Mouse (Mus musculus): ENCODE measurements around the gene Capza2. TPM values are rescaled to one million over a fixed set of nuclear protein-coding genes. Genes with fewer than 3 reads are reported as not detected.

The Capza2 gene
- polyA plus RNA-seq, 1 experiment from 2014 or later: 251 TPM

DNA sequence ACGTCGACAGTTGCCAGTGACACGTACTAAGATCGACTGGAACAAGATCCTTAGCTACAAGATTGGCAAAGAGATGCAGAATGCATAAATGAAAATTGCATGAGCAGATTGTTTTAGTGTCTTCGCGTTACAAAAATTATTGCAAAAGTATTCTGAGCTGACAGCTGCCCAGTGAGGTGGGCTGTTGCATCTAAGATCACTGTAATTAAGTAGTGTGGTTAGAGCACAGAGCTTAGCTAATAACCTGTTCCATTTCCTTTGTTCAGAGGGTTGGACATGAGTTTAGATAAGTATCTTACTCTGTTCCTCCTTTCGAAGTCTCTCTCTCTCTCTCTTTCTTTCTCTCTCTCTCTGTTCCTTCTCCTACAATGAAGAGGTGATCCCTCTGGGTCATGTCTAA is 29.3 kb downstream of the Capza2 start:
- Histone ChIP-seq H3K9me3 (ENCODE audit: control insufficient read depth, low read length) (no peaks in the 10 kb centered on the region), H3K27ac (ENCODE audit: low read depth, low read length) (no peak overlapping the region), H3K4me1 (replicated peaks; ENCODE audit: control insufficient read depth, insufficient read depth, low read length) (no peaks in the 10 kb centered on the region), H3K9ac (ENCODE audit: low read length) (no peak overlapping the region), H3K36me3 (ENCODE audit: control insufficient read depth, insufficient read depth, low read length) (peaks cover 2% of the 10 kb centered on the region; the same call in 1 of the 2 replicates), H3K4me2 (ENCODE audit: low read depth, low read length, severe bottlenecking) (no peak overlapping the region), H3K27me3 (ENCODE audit: control insufficient read depth, insufficient read depth, low read length) (no peaks in the 10 kb centered on the region), H3K4me3 (ENCODE audit: low read depth, low read length) (no peak overlapping the region)
- DNase-seq (ENCODE audit: low spot score): no peak
- 95% methylated on average over 7 of the region's 7 CpGs for whole genome bisulfite sequencing
- ATAC-seq (replicated peaks; ENCODE audit: low FRiP score): no peak

DNA sequence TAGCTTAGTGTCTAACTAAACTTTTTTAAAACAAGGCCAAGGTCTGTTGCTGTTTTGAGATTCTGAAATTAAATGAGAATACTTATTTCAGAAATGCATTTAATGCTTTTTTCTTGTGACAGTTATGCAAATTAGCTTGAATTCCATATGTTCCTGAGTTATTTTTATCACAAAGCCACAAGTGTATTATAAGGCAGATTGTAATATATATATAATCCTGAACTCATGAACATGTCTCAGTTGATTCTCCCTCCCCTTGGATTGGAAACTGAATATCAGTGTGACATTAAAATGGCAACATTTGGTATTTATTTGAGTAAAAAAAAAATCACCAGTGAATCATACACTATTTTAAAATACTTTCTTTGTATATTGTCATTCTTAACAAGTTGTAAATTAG is 30.0 kb downstream of the Capza2 start:
- no peaks in the 10 kb centered on the region for H3K27me3 ChIP-seq (ENCODE audit: control insufficient read depth, insufficient read depth, low read length)
- DNase-seq (ENCODE audit: low spot score) (no peak), ATAC-seq (replicated peaks; ENCODE audit: low FRiP score) (no peak)
- no peaks in the 10 kb centered on the region for H3K4me1 ChIP-seq (replicated peaks; ENCODE audit: control insufficient read depth, insufficient read depth, low read length)
- H3K4me2 ChIP-seq (ENCODE audit: low read depth, low read length, severe bottlenecking): no peak overlapping the region
- peaks cover 2% of the 10 kb centered on the region; the same call in 1 of the 2 replicates for H3K36me3 ChIP-seq (ENCODE audit: control insufficient read depth, insufficient read depth, low read length)
- no peak overlapping the region for H3K27ac ChIP-seq (ENCODE audit: low read depth, low read length)
- no peak overlapping the region for H3K4me3 ChIP-seq (ENCODE audit: low read depth, low read length)
- H3K9me3 ChIP-seq (ENCODE audit: control insufficient read depth, low read length): no peaks in the 10 kb centered on the region
- H3K9ac ChIP-seq (ENCODE audit: low read length): no peak overlapping the region

DNA sequence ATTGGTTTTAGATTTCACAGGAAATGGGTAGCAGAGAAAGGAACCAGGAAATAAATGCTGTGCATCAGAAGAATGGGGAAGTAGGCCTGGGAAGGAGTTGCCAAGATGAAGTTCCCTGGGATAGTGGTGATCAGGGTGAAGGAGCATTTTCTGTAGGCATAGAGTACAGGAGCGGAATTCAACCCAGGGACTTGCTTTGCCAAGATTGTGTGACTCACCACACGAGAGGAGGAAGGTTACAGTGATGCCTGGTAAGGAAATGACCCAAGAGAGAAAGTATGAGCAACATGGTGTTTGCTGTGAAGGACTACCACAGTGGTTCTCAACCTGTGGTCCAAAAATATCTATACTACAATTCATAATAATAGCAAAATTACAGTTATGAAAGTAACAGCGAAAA is 31.8 kb downstream of the Capza2 start:
- Histone ChIP-seq H3K4me3 (ENCODE audit: low read depth, low read length) (no peak overlapping the region), H3K4me1 (replicated peaks; ENCODE audit: control insufficient read depth, insufficient read depth, low read length) (no peaks in the 10 kb centered on the region), H3K4me2 (ENCODE audit: low read depth, low read length, severe bottlenecking) (no peak overlapping the region), H3K36me3 (ENCODE audit: control insufficient read depth, insufficient read depth, low read length) (no peaks in the 10 kb centered on the region; the same call in 1 of the 2 replicates), H3K9ac (ENCODE audit: low read length) (no peak overlapping the region), H3K27ac (ENCODE audit: low read depth, low read length) (no peak overlapping the region), H3K9me3 (ENCODE audit: control insufficient read depth, low read length) (no peaks in the 10 kb centered on the region), H3K27me3 (ENCODE audit: control insufficient read depth, insufficient read depth, low read length) (no peaks in the 10 kb centered on the region)
- WGBS: 91% methylated on average over 3 of the region's 3 CpGs
- DNase-seq (ENCODE audit: low spot score): no peak
- no peak for ATAC-seq (replicated peaks; ENCODE audit: low FRiP score)

DNA sequence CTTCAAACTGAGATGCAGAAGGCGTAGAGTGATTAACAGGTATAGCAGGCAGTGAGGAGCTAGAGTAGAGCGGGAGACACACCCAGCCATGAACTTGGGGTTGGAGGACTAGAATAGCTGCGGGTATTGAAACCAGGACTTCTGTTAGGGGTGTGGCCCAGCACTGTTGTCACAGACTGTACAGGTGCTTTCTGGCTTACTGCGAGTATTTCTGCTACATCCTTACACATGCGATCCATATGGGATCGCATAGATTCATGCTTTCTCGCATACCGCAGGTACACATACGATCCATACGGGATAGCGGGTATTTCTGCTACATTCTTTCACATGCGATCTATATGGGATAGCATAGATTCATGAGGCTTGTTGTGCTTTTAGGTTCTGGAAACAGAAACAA is 32.3 kb downstream of the Capza2 start:
- H3K4me3 ChIP-seq (ENCODE audit: low read depth, low read length): no peak overlapping the region
- H3K4me2 ChIP-seq (ENCODE audit: low read depth, low read length, severe bottlenecking): no peak overlapping the region
- no peaks in the 10 kb centered on the region for H3K27me3 ChIP-seq (ENCODE audit: control insufficient read depth, insufficient read depth, low read length)
- ATAC-seq (replicated peaks; ENCODE audit: low FRiP score) (no peak), DNase-seq (ENCODE audit: low spot score) (no peak)
- H3K9ac ChIP-seq (ENCODE audit: low read length): no peak overlapping the region
- no peaks in the 10 kb centered on the region for H3K9me3 ChIP-seq (ENCODE audit: control insufficient read depth, low read length)
- no peaks in the 10 kb centered on the region; the same call in 1 of the 2 replicates for H3K36me3 ChIP-seq (ENCODE audit: control insufficient read depth, insufficient read depth, low read length)
- 95% methylated on average over 12 of the region's 12 CpGs for WGBS
- no peaks in the 10 kb centered on the region for H3K4me1 ChIP-seq (replicated peaks; ENCODE audit: control insufficient read depth, insufficient read depth, low read length)
- H3K27ac ChIP-seq (ENCODE audit: low read depth, low read length): no peak overlapping the region

DNA sequence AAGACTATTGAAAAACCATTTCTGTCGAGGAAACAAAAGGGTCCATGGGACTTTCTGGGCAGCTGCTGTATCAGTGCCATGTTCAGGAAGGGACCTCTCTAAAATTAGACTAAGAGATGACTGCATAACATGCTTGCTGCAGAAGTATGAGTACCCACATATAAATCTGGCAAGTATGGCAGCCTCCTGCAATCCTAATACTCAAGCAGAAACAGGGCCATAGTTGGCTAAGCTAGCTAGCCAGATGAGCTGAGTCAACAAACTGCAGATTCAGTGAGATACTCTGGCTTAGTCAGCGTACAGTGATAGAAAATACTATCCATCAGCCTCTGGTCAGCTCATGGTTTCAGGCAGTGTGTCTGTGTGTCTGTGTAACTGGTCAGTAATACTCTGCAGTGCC is 33.8 kb downstream of the Capza2 start:
- no peak overlapping the region for H3K27ac ChIP-seq (ENCODE audit: low read depth, low read length)
- no peak for DNase-seq (ENCODE audit: low spot score)
- WGBS: 78% methylated on average over 2 of the region's 2 CpGs

DNA sequence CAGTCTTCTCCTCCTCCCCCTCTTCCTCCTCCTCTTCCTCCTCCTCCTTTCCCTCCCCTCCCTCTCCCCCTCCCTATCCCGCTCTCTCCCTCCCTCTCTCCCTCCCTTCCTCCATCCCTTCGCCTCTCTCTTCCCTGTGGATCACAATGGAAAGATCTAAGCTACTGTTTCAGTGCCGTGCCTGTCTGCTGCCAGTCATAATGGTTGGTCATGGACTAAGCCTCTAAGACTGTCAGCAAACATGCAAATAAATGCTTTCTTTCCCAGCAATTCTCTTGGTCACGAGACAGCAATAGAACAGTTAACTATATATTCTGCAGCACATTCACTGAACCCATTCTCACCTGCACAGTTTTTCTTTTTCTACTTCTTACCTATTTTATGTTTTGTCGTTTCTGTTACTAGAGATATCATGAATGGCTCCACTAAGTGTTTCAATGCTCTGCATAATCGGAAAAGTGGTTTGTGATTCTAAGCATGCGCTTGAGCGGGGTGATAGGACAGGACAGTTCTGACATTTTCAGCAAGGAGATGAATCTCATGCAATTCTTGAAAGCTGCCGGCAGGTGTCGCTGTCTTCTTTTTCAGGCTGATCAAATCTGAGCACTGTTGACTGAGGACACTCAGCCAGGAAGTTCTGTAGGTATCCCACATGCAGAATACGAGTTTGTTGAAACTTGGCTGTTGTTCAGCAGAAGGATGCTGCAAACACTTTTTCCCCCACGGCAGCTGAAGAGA is 39.2 kb downstream of the Capza2 start:
- H3K27ac ChIP-seq (ENCODE audit: low read depth, low read length): no peak overlapping the region
- H3K27me3 ChIP-seq (ENCODE audit: control insufficient read depth, insufficient read depth, low read length): no peaks in the 10 kb centered on the region
- H3K9me3 ChIP-seq (ENCODE audit: control insufficient read depth, low read length): no peaks in the 10 kb centered on the region
- H3K36me3 ChIP-seq (ENCODE audit: control insufficient read depth, insufficient read depth, low read length): no peaks in the 10 kb centered on the region
- ATAC-seq (replicated peaks; ENCODE audit: low FRiP score): peak; percentile 78
- H3K4me2 ChIP-seq (ENCODE audit: low read depth, low read length, severe bottlenecking): no peak overlapping the region
- DNase-seq (ENCODE audit: low spot score): peak; percentile 82
- H3K4me1 ChIP-seq (replicated peaks; ENCODE audit: control insufficient read depth, insufficient read depth, low read length): no peaks in the 10 kb centered on the region
- no peak overlapping the region for H3K9ac ChIP-seq (ENCODE audit: low read length)
- 23% methylated on average over 11 of the region's 12 CpGs for WGBS
- H3K4me3 ChIP-seq (ENCODE audit: low read depth, low read length): no peak overlapping the region

More for the DNA sequence above, 33.8 kb downstream of the Capza2 start:
- Histone ChIP-seq H3K4me3 (ENCODE audit: low read depth, low read length) (no peak overlapping the region), H3K9me3 (ENCODE audit: control insufficient read depth, low read length) (no peaks in the 10 kb centered on the region), H3K4me1 (replicated peaks; ENCODE audit: control insufficient read depth, insufficient read depth, low read length) (no peaks in the 10 kb centered on the region), H3K36me3 (ENCODE audit: control insufficient read depth, insufficient read depth, low read length) (no peaks in the 10 kb centered on the region; the same call in 1 of the 2 replicates), H3K27me3 (ENCODE audit: control insufficient read depth, insufficient read depth, low read length) (no peaks in the 10 kb centered on the region), H3K4me2 (ENCODE audit: low read depth, low read length, severe bottlenecking) (no peak overlapping the region), H3K9ac (ENCODE audit: low read length) (no peak overlapping the region)
- ATAC-seq (replicated peaks; ENCODE audit: low FRiP score): no peak

DNA sequence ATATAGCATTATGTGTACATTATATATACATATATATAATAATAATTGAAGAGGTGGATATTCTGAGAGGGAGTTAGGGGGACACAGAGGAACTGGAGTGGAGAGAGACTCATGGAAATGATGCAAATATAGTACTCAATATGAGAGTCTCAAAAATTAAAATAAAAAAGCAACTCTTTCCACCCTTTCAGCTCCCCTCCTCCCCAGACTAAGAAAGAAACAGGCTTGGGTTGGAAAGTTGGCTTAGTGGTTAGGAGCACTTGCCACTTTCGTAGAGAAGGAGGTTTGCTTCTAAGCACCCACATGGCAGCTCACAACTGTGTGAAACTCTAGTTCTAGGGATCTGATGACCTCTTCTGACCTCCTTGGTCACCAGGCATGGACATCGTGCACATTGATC is 41.0 kb downstream of the Capza2 start:
- no peak overlapping the region for H3K27ac ChIP-seq (ENCODE audit: low read depth, low read length)
- no peaks in the 10 kb centered on the region for H3K4me1 ChIP-seq (replicated peaks; ENCODE audit: control insufficient read depth, insufficient read depth, low read length)
- no peak overlapping the region for H3K9ac ChIP-seq (ENCODE audit: low read length)
- no peaks in the 10 kb centered on the region for H3K27me3 ChIP-seq (ENCODE audit: control insufficient read depth, insufficient read depth, low read length)
- no peaks in the 10 kb centered on the region; the same call in 1 of the 2 replicates for H3K9me3 ChIP-seq (ENCODE audit: control insufficient read depth, low read length)
- H3K36me3 ChIP-seq (ENCODE audit: control insufficient read depth, insufficient read depth, low read length): no peaks in the 10 kb centered on the region
- ATAC-seq (replicated peaks; ENCODE audit: low FRiP score): no peak
- 84% methylated on average over 2 of the region's 2 CpGs for WGBS
- H3K4me3 ChIP-seq (ENCODE audit: low read depth, low read length): no peak overlapping the region
- H3K4me2 ChIP-seq (ENCODE audit: low read depth, low read length, severe bottlenecking): no peak overlapping the region
- DNase-seq (ENCODE audit: low spot score): no peak

DNA sequence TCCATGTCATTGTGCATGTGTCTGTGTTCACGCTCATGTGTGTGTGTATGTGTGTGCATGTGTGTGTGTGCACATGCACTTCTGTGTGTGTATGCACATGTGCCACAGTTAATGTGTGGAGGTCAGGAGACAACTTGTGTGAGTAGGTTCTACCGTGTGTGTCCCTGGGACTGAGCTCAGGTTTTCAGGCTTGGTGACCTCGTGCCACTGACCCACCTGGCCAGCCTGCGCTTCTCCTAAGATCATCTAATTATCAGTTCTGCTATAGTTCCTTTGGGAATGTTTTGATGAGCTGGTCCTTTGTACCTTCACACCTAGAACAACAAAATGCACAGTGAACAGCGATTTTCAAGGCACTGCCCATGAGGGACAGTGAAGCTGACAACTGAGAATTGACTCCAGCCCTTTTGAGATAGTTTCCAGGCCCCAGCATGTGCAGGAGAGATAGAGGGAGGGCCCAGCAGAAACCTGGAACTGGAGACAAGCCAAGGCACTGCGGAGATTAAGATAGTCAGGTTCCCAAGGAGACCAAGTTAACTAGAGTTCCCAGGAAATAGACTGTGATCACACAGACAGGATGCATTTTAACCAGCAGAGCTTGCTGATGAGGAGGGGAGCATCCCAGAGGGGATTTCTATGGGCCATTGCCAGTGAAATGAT is 44.4 kb downstream of the Capza2 start:
- ATAC-seq (replicated peaks; ENCODE audit: low FRiP score): no peak
- no peaks in the 10 kb centered on the region for H3K4me1 ChIP-seq (replicated peaks; ENCODE audit: control insufficient read depth, insufficient read depth, low read length)
- no peak overlapping the region for H3K4me2 ChIP-seq (ENCODE audit: low read depth, low read length, severe bottlenecking)
- no peak for DNase-seq (ENCODE audit: low spot score)
- no peaks in the 10 kb centered on the region for H3K36me3 ChIP-seq (ENCODE audit: control insufficient read depth, insufficient read depth, low read length)
- 89% methylated on average over 6 of the region's 6 CpGs for WGBS
- H3K9me3 ChIP-seq (ENCODE audit: control insufficient read depth, low read length): no peaks in the 10 kb centered on the region; the same call in 1 of the 2 replicates
- no peak overlapping the region for H3K4me3 ChIP-seq (ENCODE audit: low read depth, low read length)
- H3K27ac ChIP-seq (ENCODE audit: low read depth, low read length): no peak overlapping the region
- no peak overlapping the region for H3K9ac ChIP-seq (ENCODE audit: low read length)
- H3K27me3 ChIP-seq (ENCODE audit: control insufficient read depth, insufficient read depth, low read length): no peaks in the 10 kb centered on the region

DNA sequence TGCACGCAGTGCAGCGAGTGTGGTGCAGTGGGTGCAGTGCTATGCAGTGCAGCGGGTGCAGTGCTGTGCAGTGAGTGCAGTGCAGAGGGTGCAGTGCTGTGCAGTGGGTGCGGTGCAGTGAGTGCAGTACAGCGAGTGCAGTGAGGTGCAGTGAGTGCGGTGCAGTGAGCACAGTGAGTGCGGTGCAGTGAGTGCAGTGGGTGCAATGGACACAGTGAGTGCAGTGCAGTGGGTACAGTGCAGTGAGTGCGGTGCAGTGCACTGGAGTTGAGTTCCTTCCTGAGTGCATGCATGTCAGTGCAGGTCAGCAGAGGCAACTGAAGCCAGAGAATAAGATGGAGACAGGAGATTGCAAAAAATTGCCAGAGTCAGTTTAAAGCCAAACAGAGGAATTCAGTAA is 45.8 kb downstream of the Capza2 start:
- DNase-seq (ENCODE audit: low spot score) (no peak), ATAC-seq (replicated peaks; ENCODE audit: low FRiP score) (no peak)
- Histone ChIP-seq H3K27ac (ENCODE audit: low read depth, low read length) (no peak overlapping the region), H3K4me1 (replicated peaks; ENCODE audit: control insufficient read depth, insufficient read depth, low read length) (no peaks in the 10 kb centered on the region), H3K4me2 (ENCODE audit: low read depth, low read length, severe bottlenecking) (no peak overlapping the region), H3K36me3 (ENCODE audit: control insufficient read depth, insufficient read depth, low read length) (no peaks in the 10 kb centered on the region), H3K9ac (ENCODE audit: low read length) (no peak overlapping the region), H3K27me3 (ENCODE audit: control insufficient read depth, insufficient read depth, low read length) (no peaks in the 10 kb centered on the region), H3K4me3 (ENCODE audit: low read depth, low read length) (no peak overlapping the region), H3K9me3 (ENCODE audit: control insufficient read depth, low read length) (no peaks in the 10 kb centered on the region; the same call in 1 of the 2 replicates)
- WGBS: 96% methylated on average over 8 of the region's 8 CpGs

Measured in forebrain, embryonic 11.5 days (tissue).